ENCODE assay signal across 11 mouse cellular contexts in genomic region chr2:165633011-165633785, GRCm38 (mm10).
DNase-seq lines count a peak whose midpoint lies in the region; ATAC-seq lines count a peak whose summit lies in the region.
"Had no signal": no experiment of that assay in that cellular context is flagged by ENCODE, and none has a peak within 500 bp of the region (broad histone marks: within the 10 kb centered on the region; RNA-seq: fewer than 3 reads in every experiment).

No protein-coding gene starts in this region.

- DNase-seq in cerebellum, adult 11 months = peak; percentile 55
- DNase-seq in 416B (ENCODE audit: low read depth) = peak; percentile 82
- DNase-seq in cerebellum, postnatal 36 days = peak; percentile 45 to 56
- DNase-seq in lung, postnatal 10 days = peak; percentile 68
- DNase-seq in urinary bladder, postnatal 10 days (ENCODE audit: low spot score) = no peak
- no peak for DNase-seq in spleen, adult 12 weeks (ENCODE audit: low spot score)
- no peak for DNase-seq in frontal cortex, postnatal 25 days (ENCODE audit: low spot score in 2 of 2)
- DNase-seq: adrenal gland, postnatal 25 days; embryo, embryonic 11 days had no signal

- no peak for ATAC-seq in cerebellum, adult (ENCODE audit: insufficient number of reproducible peaks, low FRiP score, low TSS enrichment)
- ATAC-seq: midbrain, embryonic 13.5 days had no signal

Comparison
In these comparisons a context has a peak if more than half of its experiments do, and no peak if none do; other contexts are left out.
1. DNase-seq: peak in cerebellum, adult 11 months (single experiment), 416B (single experiment), cerebellum, postnatal 36 days (2 of 2) and lung, postnatal 10 days (single experiment); none in urinary bladder, postnatal 10 days (single experiment), spleen, adult 12 weeks (single experiment) and frontal cortex, postnatal 25 days (0 of 2).